Mouse (Mus musculus): Measurements from ENCODE around the gene Tcte1.
A peak's percentile ranks its signal among the peaks of the same experiment; 100 is the strongest.

The Tcte1 gene

GRCm38 (mm10) chr17:45565103-45565502 is 41.9 kb downstream of the Tcte1 start:
- no peak for DNase-seq (ENCODE audit: low spot score in 2 of 2)

DNA sequence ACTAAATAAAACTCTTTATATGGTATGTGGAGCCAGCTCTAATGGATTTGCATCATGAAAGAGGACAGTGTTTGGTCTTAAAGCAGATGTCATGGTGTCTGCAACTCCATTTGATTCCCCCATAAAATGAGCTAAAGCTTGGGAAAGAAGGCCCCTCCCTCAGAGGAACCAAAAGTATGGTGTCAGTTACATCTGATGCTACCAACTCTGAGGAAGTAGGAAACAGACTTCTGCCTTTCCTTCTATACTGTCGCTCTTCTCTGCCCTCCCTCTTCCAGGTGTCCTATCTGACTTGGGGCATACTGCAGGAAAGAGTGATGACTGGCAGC is 42.8 kb downstream of the Tcte1 start:
- no peak for DNase-seq (ENCODE audit: low spot score in 2 of 2)

- DNase-seq (ENCODE audit: low spot score in 2 of 2): no peak
These were observed 43.3 kb downstream of the Tcte1 start for GRCm38 (mm10) chr17:45566360-45567161.

DNA sequence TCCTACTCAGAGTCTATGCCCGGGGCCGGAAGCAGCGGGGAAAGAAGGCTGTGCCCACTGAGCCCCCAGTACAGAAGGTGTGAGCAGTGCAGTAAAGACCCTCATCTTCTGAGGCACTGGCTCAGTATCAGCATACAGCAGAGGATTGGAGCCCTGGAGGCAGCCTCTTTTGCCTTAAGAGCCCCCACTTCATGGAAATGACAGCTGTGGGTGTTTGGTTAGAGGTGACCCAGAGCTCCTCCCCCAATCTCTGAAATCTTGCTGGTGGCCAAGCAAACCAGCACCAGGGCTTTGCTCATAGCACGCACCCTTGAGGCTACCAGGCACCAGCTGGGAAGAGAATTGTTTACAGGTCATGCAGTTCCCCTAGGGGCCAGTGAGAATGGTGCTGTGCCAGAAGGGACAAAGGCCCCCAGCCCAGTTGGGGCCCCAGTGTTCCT is 43.9 kb downstream of the Tcte1 start:
- DNase-seq (ENCODE audit: low spot score in 2 of 2): no peak

DNA sequence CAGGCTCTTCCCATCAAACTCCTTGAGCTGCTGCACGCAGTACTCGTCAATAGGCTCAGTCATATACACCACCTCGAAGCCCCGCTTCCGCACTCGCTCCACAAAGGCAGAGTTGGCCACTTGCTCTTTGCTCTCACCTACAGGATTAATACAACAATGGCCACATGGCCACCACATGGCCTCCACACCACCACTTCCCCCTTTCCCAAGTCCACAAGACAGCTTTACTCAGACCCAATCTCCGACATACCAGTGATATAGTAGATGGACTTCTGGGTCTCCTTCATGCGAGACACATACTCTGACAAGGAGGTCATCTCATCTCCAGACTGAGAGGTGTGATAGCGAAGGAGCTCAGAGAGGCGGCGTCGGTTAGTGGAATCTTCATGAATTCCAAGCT is 45.8 kb downstream of the Tcte1 start:
- DNase-seq (ENCODE audit: low spot score in 2 of 2): no peak

- DNase-seq (ENCODE audit: low spot score in 2 of 2): no peak
These were observed 46.8 kb downstream of the Tcte1 start for GRCm38 (mm10) chr17:45569999-45570398.

DNA sequence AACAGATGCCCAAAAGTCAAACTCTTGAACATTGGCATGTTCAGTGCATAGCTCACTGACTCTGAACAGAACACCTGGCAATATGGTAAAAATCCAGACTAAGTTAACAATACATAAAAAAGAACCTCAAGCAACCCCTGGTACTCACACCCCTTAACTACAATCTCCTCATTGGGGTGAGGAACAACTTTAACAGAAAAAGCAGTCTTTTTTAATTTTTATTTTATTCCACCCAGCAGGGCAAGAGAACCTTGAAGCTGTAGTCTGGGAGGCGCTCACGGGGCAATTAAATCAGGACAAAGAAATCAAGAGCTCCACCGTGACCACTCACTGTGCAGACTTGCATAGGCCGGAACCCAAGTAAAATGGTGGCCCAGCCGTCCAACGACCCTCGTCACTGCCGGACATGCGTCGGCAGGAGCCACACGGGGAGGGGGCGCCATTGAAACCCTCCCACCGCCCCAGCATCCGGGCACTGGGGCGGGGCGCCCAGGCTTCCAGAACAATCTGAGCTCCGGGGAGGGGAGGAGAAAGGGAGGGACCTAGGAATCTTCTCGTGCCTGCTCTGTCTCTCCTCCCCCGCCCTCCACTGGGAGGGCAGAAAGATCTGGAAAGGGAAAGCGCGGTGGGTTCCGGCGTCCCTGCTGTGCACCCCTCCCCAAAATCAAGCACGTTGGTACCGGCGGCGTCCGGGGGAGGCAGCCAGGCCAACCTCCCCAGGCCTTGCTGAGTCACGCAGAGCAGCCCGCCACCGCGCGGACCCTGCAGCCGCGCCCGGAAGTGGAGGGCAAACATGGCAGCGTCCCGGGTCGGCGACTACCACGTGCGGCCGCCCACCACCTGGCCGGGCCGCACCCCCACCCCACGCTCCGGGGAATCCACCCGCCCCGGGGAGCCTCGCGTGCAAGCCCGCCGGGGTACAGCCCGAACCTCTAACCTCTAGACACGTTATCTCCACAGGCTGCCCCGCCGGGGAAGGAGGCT is 49.2 kb downstream of the Tcte1 start:
- DNase-seq (ENCODE audit: low spot score in 2 of 2): peak; percentile 77 to 78

DNA sequence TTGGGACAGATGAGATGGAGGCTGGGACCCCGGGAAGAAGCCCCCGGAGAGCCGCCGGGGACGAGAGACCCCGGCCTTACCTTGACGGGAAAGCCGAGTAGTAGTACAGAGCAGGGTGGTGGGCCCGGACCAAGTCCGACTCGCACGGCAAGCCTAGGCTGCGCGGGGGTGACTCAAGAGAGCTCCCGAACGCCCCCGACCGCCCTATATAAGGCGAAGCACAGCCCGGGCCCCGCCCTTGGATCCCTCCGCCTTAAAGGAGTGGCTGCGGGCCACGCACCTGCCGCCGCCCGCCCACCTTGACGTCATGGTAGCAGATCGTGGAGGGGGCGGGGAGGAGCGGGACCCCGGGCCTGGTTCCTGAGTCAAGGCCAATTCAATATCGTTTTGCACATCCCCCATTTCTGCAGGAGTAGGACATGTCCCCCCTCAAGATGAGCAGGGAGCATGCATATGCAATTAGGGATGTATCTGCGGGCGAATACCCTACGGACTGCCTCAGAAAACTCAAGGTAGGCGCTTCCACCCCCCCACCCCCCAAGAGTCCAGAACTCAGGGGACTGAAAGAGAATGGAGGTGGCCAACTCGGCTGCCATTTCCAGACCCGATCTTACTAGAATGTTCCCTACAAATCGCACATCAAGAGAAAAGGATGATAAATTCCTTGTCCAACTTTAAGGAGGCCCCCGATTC is 50.0 kb downstream of the Tcte1 start, which contains the start of gene Hsp90ab1:
TSS of gene Hsp90ab1 (minus strand) at position 185 of the 693 bp plus-strand sequence.
- peak; percentile 98 to 99 for DNase-seq (ENCODE audit: low spot score in 2 of 2)

GRCm38 (mm10) chr17:45573780-45574123 is 50.5 kb downstream of the Tcte1 start:
- peak; percentile 94 to 96 for DNase-seq (ENCODE audit: low spot score in 2 of 2)

DNA sequence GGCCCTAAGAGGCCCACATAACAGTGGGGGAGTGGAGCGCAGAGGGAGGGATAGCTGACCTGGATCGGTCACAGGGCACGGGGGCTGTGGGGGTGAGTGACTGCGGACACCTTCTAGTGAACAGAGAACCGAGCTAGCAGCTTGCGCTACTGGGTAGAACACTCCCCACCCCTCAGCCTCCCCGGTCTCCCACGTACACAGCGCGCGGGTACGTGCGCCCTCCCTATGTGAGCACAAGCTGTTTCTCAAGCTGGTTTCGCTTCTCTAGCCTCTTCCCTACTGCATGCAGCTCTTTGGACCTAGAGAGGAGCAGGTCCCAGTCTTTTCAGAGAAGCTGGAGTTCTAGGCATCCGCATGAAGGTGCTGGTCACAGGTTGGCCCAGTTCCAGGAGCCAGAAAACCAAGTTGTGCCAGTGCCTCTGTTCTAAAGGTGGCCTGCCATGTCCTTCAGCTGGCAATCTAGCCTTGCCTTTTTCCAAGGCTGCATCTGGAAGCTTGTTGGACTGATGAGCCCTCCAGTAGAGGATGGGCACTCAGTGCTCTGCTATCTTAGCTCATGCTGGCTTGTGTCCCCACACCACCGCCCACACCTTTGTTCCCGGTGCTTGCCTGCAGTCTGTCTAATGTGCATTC is 51.0 kb downstream of the Tcte1 start:
- peak in 1 of 2 experiments; percentile 60 for DNase-seq (ENCODE audit: low spot score in 2 of 2)

- DNase-seq (ENCODE audit: low spot score in 2 of 2): no peak
These were observed 52.1 kb downstream of the Tcte1 start for GRCm38 (mm10) chr17:45575123-45575897.

DNA sequence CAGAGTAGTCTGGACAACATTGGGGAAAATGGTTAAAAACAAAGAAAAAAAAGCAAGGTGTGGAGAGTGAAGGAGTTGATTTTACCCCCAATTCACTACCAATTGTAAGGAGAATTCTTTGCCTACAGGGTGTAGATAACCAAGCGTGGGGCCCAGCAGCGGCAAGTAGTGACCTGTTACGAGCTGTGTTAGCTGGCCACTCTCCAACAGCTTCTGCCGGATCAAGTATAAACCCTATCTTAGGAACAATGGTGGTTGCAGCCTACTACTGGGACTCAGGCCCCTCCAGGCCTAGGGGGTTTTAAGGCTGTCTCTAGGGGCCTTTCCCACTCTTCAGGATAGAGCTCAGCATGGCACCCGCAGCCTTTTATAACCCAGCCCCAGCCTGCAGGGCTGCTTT is 55.0 kb downstream of the Tcte1 start:
- no peak for DNase-seq (ENCODE audit: low spot score in 2 of 2)

DNA sequence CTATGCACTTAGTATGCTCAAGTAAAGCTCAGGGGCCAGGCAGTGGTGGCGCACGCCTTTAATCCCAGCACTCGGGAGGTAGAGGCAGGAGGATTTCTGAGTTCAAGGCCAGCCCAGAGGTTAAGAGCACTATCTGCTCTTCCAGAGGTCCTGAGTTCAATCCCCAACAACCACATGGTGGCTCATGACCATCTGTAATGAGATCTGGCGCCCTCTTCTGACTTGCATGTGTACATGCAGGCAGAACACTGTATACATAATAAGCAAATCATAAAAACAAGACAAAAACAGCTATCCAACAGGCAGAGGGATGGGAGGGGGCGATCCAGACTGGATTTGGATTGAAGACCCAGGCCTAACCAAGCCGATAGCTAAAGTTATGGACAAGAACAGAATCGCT is 55.6 kb downstream of the Tcte1 start:
- DNase-seq (ENCODE audit: low spot score in 2 of 2): no peak

GRCm38 (mm10) chr17:45579554-45579953 is 56.3 kb downstream of the Tcte1 start:
- DNase-seq (ENCODE audit: low spot score in 2 of 2): no peak

DNA sequence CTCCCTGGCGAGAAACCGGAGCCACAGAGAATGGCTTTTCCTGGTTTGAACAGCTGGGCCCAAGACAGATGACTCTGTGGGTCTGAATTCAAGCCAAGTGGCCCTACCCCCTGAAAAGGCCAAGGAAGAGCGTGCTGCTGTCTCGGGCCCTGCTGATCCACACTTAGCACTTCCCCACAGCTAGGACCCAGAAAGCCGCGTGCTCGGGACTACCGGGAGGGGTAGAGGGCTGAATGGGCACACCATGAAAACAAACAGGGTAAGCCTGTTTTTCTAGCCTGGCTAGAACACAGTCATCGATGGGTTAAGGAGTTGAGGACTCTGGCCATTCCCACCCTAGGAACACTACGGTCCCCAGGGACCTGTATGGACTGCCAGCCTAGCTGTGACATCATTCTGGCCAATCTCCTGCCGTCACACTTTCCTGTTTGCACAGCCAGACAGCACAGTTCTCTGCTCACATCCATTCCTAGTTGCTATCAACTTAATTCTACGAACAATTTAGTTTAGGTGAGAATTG is 57.8 kb downstream of the Tcte1 start:
- DNase-seq (ENCODE audit: low spot score in 2 of 2): no peak

- peak in 1 of 2 experiments; percentile 61 for DNase-seq (ENCODE audit: low spot score in 2 of 2)
These were observed 58.3 kb downstream of the Tcte1 start for GRCm38 (mm10) chr17:45581567-45581983.

DNA sequence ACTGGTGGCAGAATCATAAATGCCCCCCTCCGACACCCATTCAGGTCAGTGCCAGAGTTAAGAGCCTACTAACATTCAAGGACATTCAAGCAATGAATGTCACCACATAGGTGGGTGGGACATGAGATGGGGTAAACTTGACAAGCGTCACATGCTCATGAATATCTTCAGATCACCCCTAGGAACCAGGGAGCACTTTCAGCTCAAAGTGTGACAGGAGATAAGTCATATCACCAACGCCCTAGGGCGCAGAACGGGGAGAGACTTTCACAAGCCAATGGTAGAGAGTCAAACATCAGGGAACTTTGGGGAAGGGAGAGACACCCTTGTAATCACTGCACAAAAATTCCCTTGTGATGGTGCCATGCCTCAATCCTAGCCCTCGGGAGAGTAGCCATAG is 59.0 kb downstream of the Tcte1 start:
- no peak for DNase-seq (ENCODE audit: low spot score in 2 of 2)

DNA sequence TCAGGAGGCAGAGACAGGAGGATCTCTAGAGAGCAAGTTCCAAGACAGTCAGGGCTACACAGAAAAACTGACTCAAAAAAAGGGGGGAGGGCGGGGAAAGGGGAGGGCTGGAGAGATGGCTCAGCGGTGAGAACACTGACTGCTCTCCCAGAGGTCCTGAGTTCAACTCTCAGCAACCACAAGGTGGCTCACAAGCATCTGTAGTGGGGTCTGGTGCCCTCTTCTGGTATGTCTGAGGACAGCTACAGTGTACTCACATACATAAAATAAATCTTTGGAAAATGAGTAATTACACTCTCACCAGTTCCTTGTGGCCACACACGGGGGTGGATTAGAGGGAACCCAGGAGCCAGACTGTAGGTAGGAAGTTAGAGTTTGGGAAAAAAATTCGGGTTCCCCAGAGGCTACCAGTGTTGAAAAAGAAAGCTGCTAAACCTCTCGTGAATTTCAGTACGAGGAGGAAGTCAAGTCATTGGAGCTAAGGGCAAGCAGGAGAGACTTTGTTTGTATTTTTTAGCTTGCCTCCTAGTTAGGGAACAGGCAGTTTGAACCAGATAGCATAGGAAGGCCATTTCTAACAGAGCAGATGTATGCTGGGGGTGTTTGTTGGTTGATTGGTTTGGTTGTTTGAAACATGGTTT is 59.6 kb downstream of the Tcte1 start:
- DNase-seq (ENCODE audit: low spot score in 2 of 2): no peak

DNA sequence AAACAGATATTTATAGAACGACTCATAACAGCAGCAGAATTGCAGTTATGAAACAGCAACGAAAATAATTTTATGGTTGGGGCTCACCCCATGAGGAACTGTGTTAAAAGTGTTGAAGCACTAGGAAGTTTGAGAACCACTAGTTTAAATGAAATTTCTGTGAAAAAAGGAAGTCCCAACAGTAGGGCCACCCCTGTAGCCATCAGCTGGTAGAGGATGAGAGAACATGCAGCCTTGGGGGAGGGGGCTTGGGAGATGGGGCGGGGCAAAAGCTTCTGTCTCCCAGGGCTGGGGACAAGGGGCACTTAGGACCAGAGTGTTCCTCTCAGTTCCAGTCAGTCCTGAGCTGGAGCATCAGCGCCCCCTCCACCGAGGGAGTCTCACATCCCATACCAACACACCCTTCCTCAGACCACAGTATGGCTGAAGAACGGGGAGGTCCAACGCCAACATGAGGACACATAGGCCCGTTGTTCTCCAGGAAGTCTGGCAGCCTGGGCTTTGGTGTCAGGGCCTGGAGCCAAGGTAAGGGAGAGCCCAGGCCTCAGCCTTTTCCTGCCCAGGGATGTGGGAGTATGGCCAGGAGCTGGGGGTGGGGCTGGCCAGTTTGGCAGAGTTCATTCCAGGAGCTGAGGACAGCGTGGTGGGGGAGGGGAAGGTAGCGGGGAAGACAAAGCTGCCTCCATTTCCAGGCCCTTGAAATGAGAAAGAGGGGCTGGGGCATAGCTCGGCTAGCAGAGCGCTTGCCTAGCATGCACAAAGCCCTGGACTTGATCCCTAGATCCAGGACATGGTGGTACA is 61.1 kb downstream of the Tcte1 start:
- peak; percentile 83 for DNase-seq (ENCODE audit: low spot score in 2 of 2)
